Mouse (Mus musculus) gastrocnemius, adult 18-20 months (tissue): Measurements from ENCODE around the gene Nuf2. TPM values are rescaled to one million over a fixed set of nuclear protein-coding genes. Genes with fewer than 3 reads are reported as not detected.

Experiments
- DNase-seq: peaks from one replicate; pipeline ENCODE4 v3.0.0; 2021; ENCODE audit warnings: low spot score
- total RNA-seq, 2 experiments: library from RNA; stranded (reverse); gene quantifications; 2 replicates each; pipeline ENCODE4 v1.2.3; 2021

The Nuf2 gene
- total RNA-seq, 2 experiments from 2014 or later, result 0.34 TPM; not detected in 1

DNA sequence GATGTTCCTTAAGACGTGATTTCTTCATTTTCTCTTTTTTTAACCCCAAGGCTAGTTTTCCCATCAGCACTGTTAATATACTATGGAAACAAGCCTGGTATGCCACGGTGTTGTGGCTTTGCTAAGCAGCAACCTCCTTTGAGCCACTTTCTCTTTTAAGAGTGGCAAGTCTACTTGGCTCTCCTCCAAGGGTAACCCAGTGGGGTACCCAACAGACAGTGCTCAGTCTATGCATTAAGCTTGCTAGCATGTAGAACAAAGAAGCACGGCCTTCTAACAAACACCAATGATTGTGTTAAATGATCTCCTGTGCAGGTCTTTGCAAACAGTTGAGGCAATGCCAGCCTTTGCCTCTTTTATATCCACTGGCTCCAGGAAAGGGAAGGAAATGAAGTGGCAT lies 60.1 kb downstream of the Nuf2 start:
- no peak for DNase-seq

GRCm38 (mm10) chr1:169467791-169468190 lies 63.5 kb downstream of the Nuf2 start:
- DNase-seq, result no peak

- DNase-seq, result no peak
Observed at GRCm38 (mm10) chr1:169462386-169463115, 68.7 kb downstream of the Nuf2 start.

DNA sequence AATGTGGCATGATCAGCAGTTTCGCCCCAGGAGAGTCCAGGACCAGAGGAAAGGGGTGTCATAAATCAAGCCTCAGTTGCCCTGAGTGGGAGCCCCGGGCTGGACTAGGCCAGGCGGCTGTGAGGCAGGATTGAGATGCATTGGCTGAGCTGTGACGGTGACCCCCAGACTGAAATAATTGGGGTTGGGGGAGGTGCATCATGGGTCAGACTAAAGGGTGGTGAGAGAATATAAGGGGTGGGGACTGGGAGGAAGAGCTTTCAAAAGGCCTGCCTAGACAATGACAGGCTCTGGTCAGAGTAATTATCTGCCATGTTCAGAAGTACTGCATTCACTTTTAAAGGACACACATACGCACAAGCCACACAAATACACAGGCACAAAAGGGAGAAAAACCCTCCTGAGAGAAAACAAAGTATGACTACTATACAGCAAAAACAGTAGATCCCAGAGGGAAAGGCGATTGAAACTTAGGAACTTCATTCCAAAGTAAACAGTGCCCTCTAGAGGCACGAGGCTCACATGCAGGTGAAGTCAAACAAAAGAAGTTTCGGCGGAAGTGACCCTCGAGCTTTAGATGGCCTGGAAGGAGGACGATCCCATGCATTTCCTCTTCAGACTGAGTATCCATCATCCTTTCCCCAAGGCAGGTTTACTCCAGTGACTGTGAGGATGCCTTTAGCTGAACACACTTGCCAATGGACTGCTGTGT lies 72.0 kb downstream of the Nuf2 start:
- peak; percentile 30 for DNase-seq

Other genes starting within 250 kb of the Nuf2 start
- 100 to 1,000 TPM; 153 to 188 TPM for gene Rgs5, start 124.0 kb upstream of the Nuf2 start, total RNA-seq
- gene Rgs4, start 216.2 kb upstream of the Nuf2 start, total RNA-seq, result 1 to 10 TPM; 3.0 to 7.7 TPM